Mouse (Mus musculus): Measurements from ENCODE around the gene Pdia3. TPM values are rescaled to one million over a fixed set of nuclear protein-coding genes. Genes with fewer than 3 reads are reported as not detected.
A peak's percentile ranks its signal among the peaks of the same experiment; 100 is the strongest.
"Not testable (repeated sequence)": the region's sequence is repeated elsewhere in the genome, so short reads cannot be mapped to it uniquely, and the experiment has no call there.

Pdia3 gene
- polyA plus RNA-seq, 1 experiment from 2014 or later: 371 TPM

DNA sequence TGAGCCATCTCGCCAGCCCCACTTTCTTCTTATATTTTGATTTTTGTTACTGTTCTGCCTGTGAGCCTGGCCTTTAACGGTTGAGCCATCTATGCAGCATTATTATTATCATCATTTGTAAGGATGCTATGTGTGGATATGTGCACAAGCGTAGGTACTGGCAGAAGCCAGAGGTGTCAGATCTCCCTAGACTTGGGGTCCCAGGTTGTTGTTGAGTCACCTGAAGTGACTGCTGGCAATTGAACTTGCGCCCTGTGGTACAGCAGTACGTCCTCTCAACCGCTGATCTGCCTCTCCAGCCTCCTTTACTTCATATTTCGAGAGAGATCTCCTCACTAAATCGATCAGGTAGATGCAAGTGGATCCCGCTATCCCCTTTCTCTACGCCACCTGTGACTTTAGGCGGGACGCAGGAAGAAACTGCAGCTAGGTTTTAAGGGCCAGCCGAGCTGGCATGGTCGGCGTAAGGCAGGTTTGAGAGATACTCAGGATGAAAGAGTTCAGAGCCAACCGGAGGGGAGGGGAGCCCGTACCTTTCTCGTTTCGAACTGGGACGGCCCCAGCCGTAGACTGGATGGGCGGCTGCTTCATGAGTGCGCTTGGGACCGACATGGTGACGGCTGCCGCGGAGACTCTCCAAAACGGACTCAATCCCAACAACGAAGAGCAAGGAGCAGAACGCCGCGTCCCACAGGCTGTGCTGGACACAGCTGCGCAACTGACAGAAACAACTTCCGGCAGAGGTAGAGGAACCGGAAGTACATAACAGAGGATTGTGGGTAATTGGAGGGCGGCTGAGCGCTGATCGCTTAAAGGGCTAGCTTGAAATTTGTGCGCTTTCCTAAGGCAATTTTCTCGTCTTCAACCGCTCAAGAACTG, 60.0 kb downstream of the Pdia3 start, which contains the start of gene Mfap1b:
TSS of gene Mfap1b (minus strand) at position 767 of the 879 bp plus-strand sequence.
- Histone ChIP-seq H3K4me2 (replicated peaks; ENCODE audit: low read depth, low read length) (peak within 1 kb of the TSS; percentile 59), H3K9ac (replicated peaks; ENCODE audit: low read depth) (peak within 1 kb of the TSS; percentile 62), H3K27ac (ENCODE audit: low read length) (peak within 1 kb of the TSS; percentile 77), H3K4me3 (ENCODE audit: low read depth, low read length) (peak within 1 kb of the TSS; percentile 60)
- WGBS: 5% methylated on average over 35 of the region's 41 CpGs
- DNase-seq (ENCODE audit: low spot score) (peak; percentile 96), ATAC-seq (peak; percentile 98)
- H3K27me3 ChIP-seq (replicated peaks; ENCODE audit: insufficient read depth, low read length); H3K4me1 ChIP-seq (ENCODE audit: insufficient read depth, low read depth, low read length); H3K36me3 ChIP-seq (ENCODE audit: insufficient read depth, low read length); H3K9me3 ChIP-seq (ENCODE audit: low read length): not testable (repeated sequence)

DNA sequence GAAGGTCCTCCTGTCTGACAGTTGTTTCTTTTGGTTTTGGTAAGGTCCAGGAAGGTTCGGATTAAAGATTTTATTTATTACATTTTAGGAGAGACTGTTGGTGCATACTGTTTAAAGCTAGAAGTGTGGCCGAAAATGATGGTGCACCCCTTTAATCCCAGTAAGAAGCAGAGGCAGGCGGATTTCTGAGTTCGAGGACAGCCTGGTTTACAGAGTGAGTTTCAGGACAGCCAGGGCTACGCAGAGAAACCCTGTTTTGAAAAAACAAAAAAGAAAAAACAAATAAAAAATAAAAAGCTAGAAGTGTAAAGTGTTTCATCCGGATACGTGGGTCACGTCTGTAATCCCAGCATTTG, 60.6 kb downstream of the Pdia3 start:
- no peak for TF ChIP-seq CTCF (IDR thresholded peaks at IDR 0.05)
- no peak for TF ChIP-seq EP300 (IDR thresholded peaks at IDR 0.05)
- 25% methylated on average over 8 of the region's 8 CpGs for WGBS
- H3K27ac ChIP-seq (ENCODE audit: low read length): peak overlapping the region; percentile 77; the same call in 1 of the 2 replicates

DNA sequence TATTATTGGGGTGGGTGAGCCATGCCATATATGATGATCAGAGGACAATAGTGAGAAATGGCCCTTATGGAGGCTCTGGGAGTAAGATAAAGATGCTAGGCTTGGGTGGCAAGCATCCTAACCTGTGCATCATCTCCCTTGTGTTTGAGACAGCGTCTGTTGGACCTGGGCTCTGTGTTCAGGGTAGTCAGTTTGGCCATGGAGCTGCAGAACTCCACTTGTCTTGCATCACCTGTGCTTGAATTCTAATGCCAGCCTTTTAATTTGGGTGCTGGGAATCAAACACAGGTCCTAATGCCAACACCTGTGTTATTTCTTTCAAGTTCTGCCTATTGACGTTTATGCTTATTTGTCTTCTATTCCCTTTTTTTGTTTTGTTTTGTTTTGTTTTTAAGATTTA, 61.7 kb downstream of the Pdia3 start:
- H3K36me3 ChIP-seq (ENCODE audit: insufficient read depth, low read length); H3K4me2 ChIP-seq (replicated peaks; ENCODE audit: low read depth, low read length); H3K9me3 ChIP-seq (ENCODE audit: low read length); H3K27me3 ChIP-seq (replicated peaks; ENCODE audit: insufficient read depth, low read length); H3K9ac ChIP-seq (replicated peaks; ENCODE audit: low read depth); H3K4me1 ChIP-seq (ENCODE audit: insufficient read depth, low read depth, low read length); ATAC-seq; DNase-seq (ENCODE audit: low spot score); H3K27ac ChIP-seq (ENCODE audit: low read length); H3K4me3 ChIP-seq (ENCODE audit: low read depth, low read length): not testable (repeated sequence)
- WGBS: 96% methylated on average over 2 of the region's 2 CpGs

More for the DNA sequence above, 60.6 kb downstream of the Pdia3 start:
- Histone ChIP-seq H3K9me3 (ENCODE audit: low read length) (no peaks in the 10 kb centered on the region), H3K4me3 (ENCODE audit: low read depth, low read length) (peak overlapping the region; percentile 60), H3K27me3 (replicated peaks; ENCODE audit: insufficient read depth, low read length) (no peaks in the 10 kb centered on the region), H3K36me3 (ENCODE audit: insufficient read depth, low read length) (0 out of 2 replicates have a peak, but pooled peaks cover 4% of the 10 kb centered on the region), H3K4me2 (replicated peaks; ENCODE audit: low read depth, low read length) (peak overlapping the region; percentile 59), H3K4me1 (ENCODE audit: insufficient read depth, low read depth, low read length) (no peaks in the 10 kb centered on the region), H3K9ac (replicated peaks; ENCODE audit: low read depth) (peak overlapping the region; percentile 62; the same call in 1 of the 2 replicates)
- DNase-seq (ENCODE audit: low spot score): no peak
- ATAC-seq: peak; percentile 35

DNA sequence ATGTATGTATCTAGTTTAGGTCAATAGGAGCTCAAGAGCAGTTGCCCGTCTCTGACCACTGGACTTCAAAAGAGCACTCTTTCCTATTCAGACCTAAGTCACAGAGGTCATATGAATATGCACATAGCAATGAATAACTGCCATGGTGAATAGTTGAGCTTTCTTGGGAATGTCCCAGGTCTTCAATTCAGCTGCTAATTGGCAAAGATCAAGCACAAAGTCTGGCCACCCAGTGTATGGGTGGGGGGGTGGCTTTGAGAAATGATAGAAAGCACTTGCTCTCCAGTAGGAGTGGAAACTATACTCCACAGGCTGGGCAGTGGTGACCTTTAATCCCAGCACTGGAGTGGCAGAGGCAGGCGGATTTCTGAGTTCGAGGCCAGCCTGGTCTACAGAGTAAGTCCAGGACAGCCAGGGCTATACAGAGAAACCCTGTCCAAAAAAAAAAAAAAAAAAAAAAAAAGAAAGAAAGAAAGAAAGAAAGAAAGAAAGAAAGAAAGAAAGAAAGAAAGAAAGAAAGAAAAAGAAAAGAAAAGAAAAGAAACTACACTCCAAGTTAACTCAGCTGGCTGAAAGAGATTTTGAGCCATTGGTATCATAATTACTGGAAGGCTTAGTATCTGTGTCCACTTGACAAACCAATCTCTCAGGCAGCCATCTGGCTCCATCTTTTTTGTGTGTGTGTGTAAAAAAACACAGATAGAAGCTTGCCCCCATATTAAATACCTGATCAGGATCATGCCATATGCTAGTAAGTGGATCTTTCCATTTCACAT, 64.1 kb downstream of the Pdia3 start:
- H3K9me3 ChIP-seq (ENCODE audit: low read length): no peaks in the 10 kb centered on the region
- WGBS: 87% methylated on average over 3 of the region's 3 CpGs

DNA sequence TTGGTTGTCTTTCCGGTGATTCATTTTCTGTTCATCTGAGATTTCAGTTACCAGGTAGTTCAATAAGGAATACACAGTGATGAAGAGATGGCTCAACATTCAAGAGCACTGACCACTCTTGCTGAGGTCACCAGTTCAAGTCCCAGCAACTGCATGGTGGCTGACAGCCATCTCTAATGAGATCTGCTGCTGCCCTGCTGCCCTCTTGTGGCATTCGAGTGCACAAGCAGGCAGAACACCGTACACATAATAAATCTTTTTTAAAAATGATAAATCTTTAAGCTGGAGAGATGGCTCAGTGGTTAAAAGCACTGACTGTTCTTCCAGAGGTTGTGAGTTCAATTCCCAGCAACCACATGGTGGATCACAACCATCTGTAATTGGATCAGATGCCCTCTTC, 66.9 kb downstream of the Pdia3 start:
- peak; percentile 41 for DNase-seq (ENCODE audit: low spot score)

More for the DNA sequence above, 64.1 kb downstream of the Pdia3 start:
- H3K4me1 ChIP-seq (ENCODE audit: insufficient read depth, low read depth, low read length): no peaks in the 10 kb centered on the region
- H3K27me3 ChIP-seq (replicated peaks; ENCODE audit: insufficient read depth, low read length): no peaks in the 10 kb centered on the region
- H3K4me3 ChIP-seq (ENCODE audit: low read depth, low read length): no peak overlapping the region
- no peak overlapping the region for H3K4me2 ChIP-seq (replicated peaks; ENCODE audit: low read depth, low read length)
- no peak overlapping the region for H3K27ac ChIP-seq (ENCODE audit: low read length)
- DNase-seq (ENCODE audit: low spot score) (no peak), ATAC-seq (no peak)
- H3K36me3 ChIP-seq (ENCODE audit: insufficient read depth, low read length): no peaks in the 10 kb centered on the region
- TF ChIP-seq CTCF (IDR thresholded peaks at IDR 0.05) (no peak), EP300 (IDR thresholded peaks at IDR 0.05) (no peak)
- H3K9ac ChIP-seq (replicated peaks; ENCODE audit: low read depth): no peak overlapping the region

DNA sequence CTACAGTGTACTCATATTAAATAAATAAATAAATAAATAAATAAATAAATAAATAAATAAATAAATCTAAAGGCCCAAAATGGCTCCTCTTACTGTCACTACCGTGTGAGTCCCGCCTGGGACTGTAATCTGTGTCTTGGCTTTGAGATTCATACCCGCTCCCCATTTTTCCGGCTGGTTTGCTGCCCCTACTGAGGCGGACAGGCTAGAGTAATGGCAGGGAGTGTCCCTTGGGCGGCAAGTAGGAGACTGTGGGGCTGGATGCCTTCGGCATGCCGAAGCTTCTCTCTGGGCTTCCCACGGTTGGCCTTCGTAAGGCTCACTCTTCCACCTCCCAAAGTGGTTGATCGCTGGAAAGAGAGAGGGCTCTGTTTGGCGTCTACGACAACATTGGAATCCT, 67.3 kb downstream of the Pdia3 start:
- ATAC-seq; H3K27ac ChIP-seq (ENCODE audit: low read length); H3K36me3 ChIP-seq (ENCODE audit: insufficient read depth, low read length); H3K9me3 ChIP-seq (ENCODE audit: low read length); H3K4me3 ChIP-seq (ENCODE audit: low read depth, low read length); H3K4me2 ChIP-seq (replicated peaks; ENCODE audit: low read depth, low read length); H3K27me3 ChIP-seq (replicated peaks; ENCODE audit: insufficient read depth, low read length); DNase-seq (ENCODE audit: low spot score); H3K9ac ChIP-seq (replicated peaks; ENCODE audit: low read depth); H3K4me1 ChIP-seq (ENCODE audit: insufficient read depth, low read depth, low read length): not testable (repeated sequence)
- WGBS: 82% methylated on average over 13 of the region's 13 CpGs

More for the DNA sequence above, 66.9 kb downstream of the Pdia3 start:
- H3K4me3 ChIP-seq (ENCODE audit: low read depth, low read length): no peak overlapping the region
- H3K27me3 ChIP-seq (replicated peaks; ENCODE audit: insufficient read depth, low read length): no peaks in the 10 kb centered on the region
- no peak overlapping the region for H3K27ac ChIP-seq (ENCODE audit: low read length)
- TF ChIP-seq EP300 (IDR thresholded peaks at IDR 0.05) (no peak), CTCF (IDR thresholded peaks at IDR 0.05) (peak; percentile 66)
- H3K4me1 ChIP-seq (ENCODE audit: insufficient read depth, low read depth, low read length): no peaks in the 10 kb centered on the region
- WGBS: 57% methylated on average over 3 of the region's 3 CpGs
- no peak for ATAC-seq
- H3K9ac ChIP-seq (replicated peaks; ENCODE audit: low read depth): no peak overlapping the region
- no peak overlapping the region for H3K4me2 ChIP-seq (replicated peaks; ENCODE audit: low read depth, low read length)
- H3K9me3 ChIP-seq (ENCODE audit: low read length): no peaks in the 10 kb centered on the region
- no peaks in the 10 kb centered on the region for H3K36me3 ChIP-seq (ENCODE audit: insufficient read depth, low read length)
